Mouse (Mus musculus): ENCODE measurements around the gene Apoc1.

- TF ChIP-seq EP300 (IDR thresholded peaks at IDR 0.05; ENCODE audit: low read depth): no peak
- no peak for TF ChIP-seq CTCF (IDR thresholded peaks at IDR 0.05; ENCODE audit: low read depth)
Observed at GRCm38 (mm10) chr7:19724167-19724566, 31.7 kb upstream of the Apoc1 start.
